Mouse (Mus musculus) testis, adult 2 months (tissue): ENCODE data around the gene Plcb1.

ENCODE experiments used
- CTCF ChIP-seq: fragments of 200-500 bp; IDR thresholded peaks from 2 replicates; pipeline ENCODE4 v1.5.1; 2012; ENCODE audit warnings: low read depth, mild to moderate bottlenecking, inconsistent platforms, low read length, moderate library complexity; ENCODE audit not compliant: control insufficient read depth, insufficient read depth, insufficient replicate concordance
- POLR2A ChIP-seq: fragments of 200-500 bp; IDR thresholded peaks from 2 replicates; pipeline ENCODE4 v1.6.1; 2012; ENCODE audit warnings: low read depth, mild to moderate bottlenecking, inconsistent platforms, low read length, moderate library complexity; ENCODE audit not compliant: control insufficient read depth

DNA sequence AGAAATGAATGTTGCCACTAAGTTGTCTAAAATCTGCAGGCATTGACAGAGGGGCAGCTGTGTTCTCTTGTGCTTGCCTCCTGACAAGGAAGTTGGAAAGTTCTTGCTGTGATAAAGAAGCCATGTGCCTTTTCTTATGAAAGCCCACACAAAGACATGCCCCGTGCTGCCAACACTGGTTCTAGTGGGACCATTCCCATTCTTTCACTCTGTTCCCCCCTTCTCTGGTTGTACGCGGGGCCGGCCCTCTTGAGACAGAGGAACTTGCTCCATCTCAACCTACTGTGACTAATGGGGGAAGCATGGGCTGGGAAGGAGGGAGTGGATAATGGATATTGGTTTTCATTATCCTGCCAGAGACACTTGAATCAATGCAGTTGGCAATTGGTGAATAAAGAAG is 315.4 kb downstream of the Plcb1 start:
- TF ChIP-seq CTCF (no peak), POLR2A (no peak)
